Mouse (Mus musculus) heart, embryonic 14.5 days (tissue): ENCODE measurements at regions not wholly inside any gene's neighbourhood (a gene's known extent, or its start where the extent isn't known, plus 50 kb on each side); places are given as distances from the start of the nearest gene placed in this dataset.

Source experiments
- ATAC-seq: fragments of 200-750 bp; cut with Nextera tagmentation; 2 replicates; pipeline ENCODE4 v1.8.0; 2017; ENCODE audit warnings: low read depth, moderate TSS enrichment; ENCODE audit not compliant: insufficient number of reproducible peaks, insufficient read depth, low FRiP score
- H3K27ac ChIP-seq, 2 experiments: fragments of 200-500 bp in 1 of 2; fragments of 300-500 bp in 1 of 2; sonication (generic) in 1 of 2; replicated peaks in 1 of 2; 2 replicates each; pipeline ENCODE4 v1.5.1; 2012 to 2014; ENCODE audit warnings: low read depth in 2 of 2, low read length in 2 of 2, control low read depth in 1 of 2, mild to moderate bottlenecking in 1 of 2, mixed read lengths in 1 of 2; ENCODE audit not compliant: control insufficient read depth in 1 of 2, insufficient read depth in 1 of 2
- H3K27me3 ChIP-seq: fragments of 300-500 bp; sonication (generic); 2 replicates; pipeline ENCODE4 v1.6.1; 2014; ENCODE audit warnings: mild to moderate bottlenecking, low read length, control low read depth; ENCODE audit not compliant: control insufficient read depth, insufficient read depth
- H3K36me3 ChIP-seq: fragments of 300-500 bp; sonication (generic); 2 replicates; pipeline ENCODE4 v1.6.1; 2014; ENCODE audit warnings: mild to moderate bottlenecking, control low read depth, low read length, mixed read lengths; ENCODE audit not compliant: control insufficient read depth, insufficient read depth
- H3K4me1 ChIP-seq, 2 experiments: fragments of 200-500 bp in 1 of 2; fragments of 300-500 bp in 1 of 2; sonication (generic) in 1 of 2; 2 replicates each; pipeline ENCODE4 v1.6.1; 2012 to 2014; ENCODE audit warnings: low read length in 2 of 2, control low read depth in 1 of 2, mixed read lengths in 1 of 2; ENCODE audit not compliant: control insufficient read depth in 2 of 2, insufficient read depth in 2 of 2
- H3K4me2 ChIP-seq: fragments of 300-500 bp; sonication (generic); 2 replicates; pipeline ENCODE4 v1.6.1; 2014; ENCODE audit warnings: mild to moderate bottlenecking, low read length
- H3K4me3 ChIP-seq, 2 experiments: fragments of 200-500 bp in 1 of 2; fragments of 300-500 bp in 1 of 2; sonication (generic) in 1 of 2; 2 replicates each; pipeline ENCODE4 v1.5.1; 2012 to 2014; ENCODE audit warnings: low read length in 2 of 2, mild to moderate bottlenecking in 2 of 2, control low read depth in 1 of 2, low read depth in 1 of 2, moderate library complexity in 1 of 2; ENCODE audit not compliant: control insufficient read depth in 1 of 2, insufficient read depth in 1 of 2
- H3K9ac ChIP-seq: fragments of 300-500 bp; sonication (generic); 2 replicates; pipeline ENCODE4 v1.6.1; 2014; ENCODE audit warnings: mild to moderate bottlenecking, low read length
- H3K9me3 ChIP-seq: fragments of 300-500 bp; sonication (generic); 2 replicates; pipeline ENCODE4 v1.6.1; 2016; ENCODE audit warnings: low read length, control low read depth; ENCODE audit not compliant: control insufficient read depth
- WGBS: fragments of 180-500 bp; shearing (Covaris S2); extraction: QIAGEN DNeasy Blood & Tissue Kit; methylation state at CpG from one replicate; pipeline ENCODE4 v1.1.7; 2014; 5-methylcytosine and 5-hydroxymethylcytosine counted together

DNA sequence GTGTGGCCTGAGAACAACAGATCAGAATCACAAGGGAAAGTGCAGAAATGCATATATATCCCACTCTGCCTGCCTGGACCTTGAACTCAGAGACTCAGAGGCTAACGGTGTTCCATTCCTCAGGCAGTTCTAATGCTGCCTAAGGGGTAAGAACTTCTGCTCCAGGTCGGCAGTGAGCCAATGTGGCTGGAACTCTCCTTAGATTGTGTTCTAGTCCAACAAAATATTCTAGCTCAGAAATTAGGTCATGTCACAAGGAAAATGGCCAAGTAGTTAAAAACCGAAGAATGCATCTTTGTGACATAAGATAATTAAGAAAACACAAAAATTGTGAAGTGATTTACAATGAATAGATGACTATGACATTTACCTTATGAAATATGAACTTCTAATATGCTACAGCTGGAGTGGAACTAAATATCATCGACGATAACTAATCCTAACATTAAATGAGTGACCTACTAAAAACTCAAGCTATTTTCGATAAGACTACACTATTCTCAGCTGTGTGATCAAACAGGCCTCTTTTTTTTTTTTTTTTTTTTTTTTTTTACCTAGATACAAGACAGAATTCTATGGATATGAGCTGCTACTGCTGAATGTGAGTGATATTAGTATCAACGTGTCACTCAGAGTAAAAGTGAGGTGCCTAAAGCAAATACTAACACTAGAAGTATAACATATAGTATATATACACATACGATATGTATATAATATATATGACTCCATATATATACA, 315.1 kb upstream of the Map3k7 start:
- no peak for ATAC-seq
- H3K36me3 ChIP-seq, result no peaks in the 10 kb centered on the region
- no peaks in the 10 kb centered on the region for H3K9me3 ChIP-seq
- WGBS, result 85% methylated on average over 8 of the region's 8 CpGs
- H3K4me1 ChIP-seq, result no peaks in the 10 kb centered on the region
- no peaks in the 10 kb centered on the region for H3K27me3 ChIP-seq
- H3K4me3 ChIP-seq, result no peak overlapping the region
- no peak overlapping the region for H3K4me2 ChIP-seq
- H3K9ac ChIP-seq, result no peak overlapping the region
- H3K27ac ChIP-seq, result no peak overlapping the region

DNA sequence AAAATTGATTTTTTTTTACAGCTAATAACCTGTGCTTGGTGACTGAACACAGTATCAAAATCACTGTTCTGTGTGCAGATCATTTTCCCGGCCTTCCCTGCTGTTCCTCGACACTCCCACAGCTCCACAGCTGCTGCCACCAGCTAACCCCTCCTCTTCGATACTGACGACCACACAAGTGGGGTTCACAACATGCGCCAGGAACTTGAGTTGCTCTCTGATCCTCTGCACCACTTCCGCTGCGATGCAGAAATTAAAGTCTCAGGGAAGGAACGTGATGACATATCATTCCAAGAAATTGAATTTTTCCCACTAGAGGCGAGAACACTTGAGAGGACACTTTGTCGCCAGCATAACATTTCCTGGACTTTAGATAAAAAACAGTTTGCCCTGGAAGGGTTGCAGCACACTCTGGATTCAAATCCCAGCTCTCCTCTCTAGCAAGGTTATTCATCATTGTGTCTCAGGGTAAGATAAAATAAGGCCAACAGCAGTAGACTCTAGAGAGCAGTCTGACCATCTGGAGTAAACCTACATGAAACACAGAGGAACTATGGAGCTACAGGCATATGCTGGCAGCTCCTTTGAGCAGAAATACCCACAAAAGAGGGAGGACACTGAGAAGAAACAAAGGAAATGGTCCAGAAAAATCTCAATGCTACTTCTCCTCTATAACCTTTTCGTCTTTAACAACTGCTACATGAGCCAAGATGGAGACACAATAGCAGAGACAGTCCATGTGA, 308.4 kb upstream of the Map3k7 start:
- no peaks in the 10 kb centered on the region for H3K9me3 ChIP-seq
- no peak for ATAC-seq
- H3K4me3 ChIP-seq, result no peak overlapping the region
- no peaks in the 10 kb centered on the region for H3K27me3 ChIP-seq
- H3K36me3 ChIP-seq, result no peaks in the 10 kb centered on the region
- no peak overlapping the region for H3K4me2 ChIP-seq
- 58% methylated on average over 11 of the region's 11 CpGs for WGBS
- H3K9ac ChIP-seq, result no peak overlapping the region
- H3K4me1 ChIP-seq, result peaks cover 2 to 3% of the 10 kb centered on the region in 2 experiments; a peak in 2 of 4 replicates
- no peak overlapping the region for H3K27ac ChIP-seq

DNA sequence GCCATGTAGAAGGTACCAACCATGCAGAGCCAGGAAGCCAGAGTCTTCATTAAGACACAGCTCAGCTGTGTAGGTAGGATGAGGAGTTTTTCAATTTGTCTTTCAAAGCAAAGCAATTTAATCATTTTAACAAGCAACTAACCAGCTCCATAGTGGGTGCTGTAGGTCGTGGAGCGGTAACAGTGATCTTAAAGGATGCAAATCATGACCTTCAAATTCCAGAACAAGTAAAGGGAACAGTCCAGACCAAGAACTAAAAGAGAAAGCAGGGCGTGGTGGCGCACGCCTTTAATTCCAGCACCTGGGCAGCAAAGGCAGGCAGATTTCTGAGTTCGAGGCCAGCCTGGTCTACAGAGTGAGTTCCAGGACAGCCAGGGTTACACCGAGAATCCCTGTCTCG, 307.8 kb upstream of the Map3k7 start:
- Histone ChIP-seq H3K9me3 (no peaks in the 10 kb centered on the region), H3K36me3 (no peaks in the 10 kb centered on the region), H3K27me3 (no peaks in the 10 kb centered on the region), H3K9ac (no peak overlapping the region), H3K4me1 (peaks cover 4% of the 10 kb centered on the region in 2 experiments; a peak in 2 of 4 replicates), H3K4me2 (no peak overlapping the region), H3K27ac (no peak overlapping the region), H3K4me3 (no peak overlapping the region)
- WGBS, result 95% methylated on average over 8 of the region's 8 CpGs
- no peak for ATAC-seq

GRCm38 (mm10) chr4:31658820-31659219, 305.1 kb upstream of the Map3k7 start:
- Histone ChIP-seq H3K9ac (no peak overlapping the region), H3K27ac (no peak overlapping the region), H3K9me3 (no peaks in the 10 kb centered on the region), H3K4me1 (peaks cover 4 to 17% of the 10 kb centered on the region in 2 experiments), H3K36me3 (no peaks in the 10 kb centered on the region), H3K4me3 (no peak overlapping the region), H3K4me2 (no peak overlapping the region), H3K27me3 (no peaks in the 10 kb centered on the region)
- no peak for ATAC-seq
- 58% methylated on average over 5 of the region's 5 CpGs for WGBS

GRCm38 (mm10) chr4:31660896-31661295, 303.0 kb upstream of the Map3k7 start:
- Histone ChIP-seq H3K9ac (no peak overlapping the region), H3K27me3 (no peaks in the 10 kb centered on the region), H3K4me1 (peaks cover 4 to 16% of the 10 kb centered on the region in 2 experiments), H3K27ac (no peak overlapping the region), H3K4me2 (no peak overlapping the region), H3K4me3 (no peak overlapping the region), H3K36me3 (no peaks in the 10 kb centered on the region), H3K9me3 (no peaks in the 10 kb centered on the region)
- no peak for ATAC-seq
- 51% methylated on average over 4 of the region's 4 CpGs for WGBS

DNA sequence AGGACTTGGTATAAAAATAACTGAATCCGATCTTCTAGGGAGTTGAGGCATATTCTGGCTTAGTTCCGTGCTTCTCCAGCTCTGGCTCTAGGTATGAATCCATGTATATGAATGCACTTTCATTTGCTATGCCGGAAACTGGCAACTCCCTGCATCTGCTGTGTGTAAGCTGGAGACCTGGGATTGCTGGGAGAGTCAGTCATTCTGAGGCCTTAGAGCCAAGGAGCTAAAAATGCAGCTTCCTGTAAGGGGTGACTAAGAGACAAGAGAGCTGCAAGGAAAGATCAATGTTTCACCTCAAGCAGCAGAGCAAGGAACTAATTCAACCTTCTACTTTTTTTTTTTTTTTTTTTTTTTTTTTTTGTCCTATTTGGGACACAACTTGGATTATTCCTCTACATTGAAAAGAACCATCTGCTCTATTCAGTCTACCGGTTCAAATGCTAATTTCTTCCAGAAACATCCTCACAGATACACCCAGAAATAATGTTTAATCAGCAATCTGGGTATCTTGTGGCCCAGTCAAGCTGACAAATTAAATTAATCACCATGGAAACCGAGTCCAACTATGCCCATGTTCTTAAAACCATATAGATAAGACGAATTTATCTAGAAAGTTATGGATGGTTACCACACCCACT, 292.2 kb upstream of the Map3k7 start:
- Histone ChIP-seq H3K4me2 (no peak overlapping the region), H3K4me1 (no peaks in the 10 kb centered on the region), H3K27ac (no peak overlapping the region), H3K27me3 (no peaks in the 10 kb centered on the region), H3K4me3 (no peak overlapping the region), H3K9ac (no peak overlapping the region), H3K36me3 (no peaks in the 10 kb centered on the region), H3K9me3 (no peaks in the 10 kb centered on the region)
- 75% methylated on average over 6 of the region's 6 CpGs for WGBS
- ATAC-seq, result no peak

- no peak overlapping the region for H3K4me2 ChIP-seq
- H3K27me3 ChIP-seq, result no peaks in the 10 kb centered on the region
- no peaks in the 10 kb centered on the region for H3K9me3 ChIP-seq
- WGBS, result 82% methylated on average over 9 of the region's 9 CpGs
- no peak for ATAC-seq
- H3K36me3 ChIP-seq, result no peaks in the 10 kb centered on the region
- H3K9ac ChIP-seq, result no peak overlapping the region
- H3K4me3 ChIP-seq, result no peak overlapping the region
- H3K27ac ChIP-seq, result no peak overlapping the region
- H3K4me1 ChIP-seq, result no peaks in the 10 kb centered on the region
Measured at GRCm38 (mm10) chr4:31672171-31672841, 291.6 kb upstream of the Map3k7 start.
